Mouse (Mus musculus) forelimb bud, embryonic 11.5 days (tissue): ENCODE results near the gene Cog5.

Experiments
- DNase-seq: peaks from one replicate; pipeline ENCODE4 v3.0.0-alpha.2; 2012; ENCODE audit warnings: low read depth, low spot score

The Cog5 gene

GRCm38 (mm10) chr12:31819520-31819919 is 164.9 kb downstream of the Cog5 start:
- no peak for DNase-seq

DNA sequence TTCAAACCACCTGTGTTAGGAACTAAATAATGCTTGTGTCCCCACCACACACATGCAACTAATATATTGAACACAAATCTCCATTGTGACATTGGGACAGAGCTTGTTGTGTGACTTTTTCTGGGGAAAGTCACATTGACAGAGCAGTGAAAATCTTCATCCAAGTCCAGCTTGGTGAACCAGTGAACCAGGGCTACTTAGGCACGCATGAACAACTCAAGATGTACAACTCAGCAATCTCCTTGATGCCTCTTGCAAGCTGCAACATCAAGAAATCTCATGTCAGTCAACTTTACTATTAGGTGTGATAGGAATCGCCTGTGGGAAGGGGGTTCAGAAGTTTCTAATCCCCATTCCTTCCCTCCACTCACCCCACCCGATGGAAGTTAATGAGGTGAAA is 169.0 kb downstream of the Cog5 start:
- no peak for DNase-seq

- DNase-seq, result no peak
These were observed 170.2 kb downstream of the Cog5 start for GRCm38 (mm10) chr12:31824831-31825230.

- no peak for DNase-seq
These were observed 171.2 kb downstream of the Cog5 start for GRCm38 (mm10) chr12:31825821-31826220.

DNA sequence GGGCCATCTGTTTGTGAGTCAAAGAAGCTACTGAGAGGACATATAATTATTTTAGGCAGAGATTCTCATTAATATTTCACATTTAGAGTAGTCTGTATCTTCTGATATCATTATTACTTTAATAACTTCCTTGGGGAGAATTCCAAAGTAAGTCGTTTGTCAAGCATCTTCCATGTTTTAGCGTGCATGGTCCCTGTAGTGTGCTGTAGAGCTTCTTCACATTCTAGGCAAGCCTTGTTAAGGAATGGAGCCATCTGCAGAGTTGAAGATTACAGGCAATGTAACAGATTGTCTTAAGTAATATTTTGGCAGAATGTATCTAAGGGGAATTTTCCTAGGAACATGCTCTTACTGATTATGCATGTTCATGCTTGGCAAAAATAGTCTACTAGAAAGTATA is 171.8 kb downstream of the Cog5 start:
- no peak for DNase-seq

- no peak for DNase-seq
These were observed 180.8 kb downstream of the Cog5 start for GRCm38 (mm10) chr12:31835480-31835879.

DNA sequence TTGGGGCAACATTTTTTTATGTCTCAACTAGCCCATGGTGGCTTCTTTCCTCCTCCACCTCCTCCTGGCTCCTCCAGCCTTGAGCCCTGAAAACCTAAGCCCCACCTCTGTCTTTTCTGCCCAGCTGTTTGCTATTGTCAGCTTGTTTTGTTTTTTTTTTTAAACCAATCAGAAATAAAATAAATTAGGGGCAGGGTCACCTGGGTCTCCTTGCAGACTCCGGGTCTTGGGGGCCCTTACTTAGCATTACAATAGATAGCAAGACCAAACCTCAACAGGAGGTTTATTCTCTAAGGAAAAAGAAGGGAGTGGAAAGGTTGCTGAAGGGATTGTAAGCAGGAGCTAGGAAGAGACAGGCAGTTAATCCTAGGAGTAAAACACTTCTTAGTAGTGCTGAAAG is 181.5 kb downstream of the Cog5 start:
- DNase-seq, result no peak

GRCm38 (mm10) chr12:31838521-31838920 is 183.9 kb downstream of the Cog5 start:
- no peak for DNase-seq

GRCm38 (mm10) chr12:31839249-31839648 is 184.6 kb downstream of the Cog5 start:
- DNase-seq, result no peak

GRCm38 (mm10) chr12:31846077-31846476 is 191.4 kb downstream of the Cog5 start:
- DNase-seq, result no peak

DNA sequence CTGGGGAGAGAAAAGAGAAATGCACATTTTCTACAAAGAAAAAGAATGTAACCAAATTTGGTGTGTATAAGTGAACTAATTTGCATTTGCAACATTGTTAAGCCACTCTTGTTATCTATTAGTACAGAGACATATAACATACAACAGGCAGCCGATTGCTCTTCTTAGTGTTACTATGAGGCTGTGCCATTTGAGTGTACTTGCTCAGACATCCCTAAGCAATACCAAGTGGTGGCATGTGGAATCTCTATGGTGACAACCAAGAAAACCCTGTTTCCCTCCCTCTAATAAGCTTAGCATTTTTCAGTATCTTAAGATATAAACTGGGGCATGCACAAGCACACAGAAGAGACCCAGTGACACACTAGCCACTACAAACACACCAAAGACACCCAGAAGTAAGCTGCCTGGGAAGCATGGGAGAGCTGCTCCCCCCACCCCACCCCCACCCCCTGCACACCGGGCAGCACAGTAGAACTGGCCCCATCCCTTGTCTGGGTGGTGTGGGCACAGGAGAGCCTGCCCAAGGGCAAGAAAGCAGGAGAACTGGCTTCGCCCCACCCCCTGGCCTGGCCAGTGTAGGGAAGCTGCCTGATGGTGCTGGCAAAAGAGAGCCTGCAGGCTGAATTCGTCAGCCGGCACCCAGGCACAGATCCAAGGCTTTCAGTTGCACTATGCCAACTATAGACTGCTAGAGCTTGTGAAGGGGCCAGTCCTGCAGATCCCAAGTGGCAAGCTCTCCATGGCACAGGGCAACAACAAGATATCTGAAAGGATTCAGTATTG is 194.2 kb downstream of the Cog5 start:
- DNase-seq, result no peak

DNA sequence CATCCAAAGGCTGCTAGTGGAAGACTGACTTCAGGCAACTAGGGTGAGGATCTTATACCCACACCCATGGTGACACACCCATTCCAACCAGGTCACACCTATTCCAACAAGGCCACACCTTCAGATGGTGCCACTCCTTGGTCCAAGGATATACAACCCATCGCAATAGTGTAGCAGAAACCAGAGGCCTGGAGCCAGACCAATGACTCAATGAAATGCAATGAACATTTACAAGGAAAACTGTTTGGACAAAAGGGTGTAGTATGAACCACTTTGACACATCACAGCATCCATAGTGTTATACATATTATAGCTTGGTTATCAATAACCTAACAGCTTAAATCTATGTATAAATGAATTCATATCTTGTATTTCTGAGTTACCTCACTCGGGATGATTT is 194.9 kb downstream of the Cog5 start:
- DNase-seq, result no peak

DNA sequence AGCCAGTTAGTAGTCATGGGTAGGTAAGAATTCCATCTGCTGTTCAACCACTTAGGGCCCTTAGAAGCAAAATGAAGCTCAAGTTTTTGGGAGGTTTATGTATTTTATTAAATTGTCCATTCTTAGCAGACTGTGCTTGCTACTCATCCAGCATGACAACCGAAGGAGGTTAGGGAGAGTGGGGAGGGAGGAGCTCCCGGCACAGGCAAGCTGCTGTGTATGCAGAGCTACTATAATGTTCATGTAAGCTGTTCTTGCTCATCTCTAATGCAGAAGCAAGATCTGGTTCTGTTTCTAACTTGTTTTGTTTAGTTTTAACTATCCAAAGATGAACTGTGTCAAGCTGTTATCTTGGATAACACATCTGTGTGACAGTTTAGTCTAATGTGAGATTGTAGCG is 199.4 kb downstream of the Cog5 start:
- no peak for DNase-seq

- DNase-seq, result no peak
These were observed 200.1 kb downstream of the Cog5 start for GRCm38 (mm10) chr12:31854817-31855216.

DNA sequence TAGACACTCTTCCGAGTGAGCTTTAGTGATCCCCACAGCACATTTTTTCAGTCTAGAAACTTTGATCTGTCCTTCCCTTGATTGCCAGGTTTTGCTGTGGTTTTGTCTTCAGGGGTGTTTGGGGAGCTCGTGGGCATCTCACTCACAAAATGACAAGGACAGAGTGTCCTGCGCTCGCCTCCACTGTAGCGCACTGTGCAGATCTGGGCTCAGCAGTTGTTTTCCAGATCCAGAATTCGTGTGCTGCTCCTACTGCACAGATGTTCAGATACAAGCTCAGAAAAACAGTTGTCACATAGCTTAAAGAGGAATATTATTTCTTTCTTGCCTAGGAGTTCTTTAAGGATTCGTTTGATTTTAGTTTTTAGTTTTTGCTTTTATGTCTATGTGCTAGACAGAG is 203.1 kb downstream of the Cog5 start:
- DNase-seq, result no peak

DNA sequence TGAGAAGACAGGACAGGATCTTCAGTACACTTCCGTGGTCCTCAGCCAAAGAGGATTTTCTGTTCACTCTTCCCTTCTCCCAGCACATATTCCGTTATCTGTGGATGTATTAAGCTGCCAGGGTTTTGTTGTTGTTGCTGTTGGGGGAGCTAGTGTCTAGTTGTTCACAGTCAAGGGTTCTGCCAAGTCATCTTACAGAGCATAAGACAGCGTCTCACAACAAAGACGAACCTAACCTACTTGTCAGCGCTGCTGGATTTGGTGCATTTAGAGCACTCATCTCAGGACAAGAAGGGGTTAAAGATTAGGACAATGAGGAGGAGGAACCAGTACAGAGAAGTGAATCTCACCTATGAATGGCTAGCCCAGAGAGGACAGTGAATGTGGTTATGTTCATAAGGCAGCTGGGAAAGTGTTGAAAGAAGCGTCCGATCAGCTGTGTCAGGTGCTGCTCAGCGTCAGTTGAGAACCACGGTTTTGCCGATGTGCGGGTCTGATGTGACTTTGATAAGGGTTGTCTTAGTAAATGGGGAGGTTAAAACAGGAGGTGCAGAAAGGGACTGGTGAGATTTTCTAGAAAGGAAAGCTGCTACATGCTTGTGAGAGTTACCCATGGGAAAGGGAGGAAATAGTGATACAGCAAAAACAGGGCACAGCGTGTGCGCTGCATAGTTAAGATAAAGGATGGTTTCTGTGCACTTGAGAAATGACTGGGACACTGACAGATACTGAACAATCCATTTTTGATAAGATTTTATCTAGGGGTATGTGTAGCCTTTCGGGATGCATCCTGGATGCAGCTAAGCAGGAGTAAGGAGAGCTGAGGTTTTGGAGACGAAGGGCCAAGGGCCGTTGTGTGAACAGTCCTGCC is 208.2 kb downstream of the Cog5 start:
- no peak for DNase-seq

DNA sequence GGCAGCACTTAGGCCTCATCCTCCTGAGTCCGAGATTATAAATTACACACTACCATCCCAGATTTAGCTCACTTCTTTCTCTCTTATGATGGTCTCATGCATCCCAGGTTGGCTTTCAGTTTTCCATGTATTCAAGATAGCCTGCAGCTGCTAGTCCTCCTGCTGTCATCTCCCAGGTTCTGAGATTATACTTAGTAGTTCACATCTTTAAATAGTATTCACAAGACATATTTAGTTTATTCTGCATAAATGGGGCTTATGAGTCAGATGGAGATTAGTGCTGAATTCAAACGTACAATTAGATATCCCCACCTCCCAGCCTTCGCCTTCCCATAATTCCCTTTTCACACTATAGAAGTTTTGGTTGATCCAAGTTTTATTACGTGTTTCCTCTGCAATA is 222.1 kb downstream of the Cog5 start:
- DNase-seq, result no peak

GRCm38 (mm10) chr12:31882736-31883135 is 228.1 kb downstream of the Cog5 start:
- no peak for DNase-seq

- DNase-seq, result no peak
These were observed 229.7 kb downstream of the Cog5 start for GRCm38 (mm10) chr12:31884365-31884764.

- DNase-seq, result no peak
These were observed 230.4 kb downstream of the Cog5 start for GRCm38 (mm10) chr12:31885084-31885483.

- no peak for DNase-seq
These were observed 231.4 kb downstream of the Cog5 start for GRCm38 (mm10) chr12:31885844-31886606.

GRCm38 (mm10) chr12:31890685-31891084 is 236.0 kb downstream of the Cog5 start:
- DNase-seq, result no peak
